Mouse (Mus musculus): Measurements from ENCODE around the gene Git2.

Gene Git2

GRCm38 (mm10) chr5:114721969-114722368 is 53.3 kb downstream of the Git2 start:
- no peak for DNase-seq (ENCODE audit: inconsistent ontology term)

DNA sequence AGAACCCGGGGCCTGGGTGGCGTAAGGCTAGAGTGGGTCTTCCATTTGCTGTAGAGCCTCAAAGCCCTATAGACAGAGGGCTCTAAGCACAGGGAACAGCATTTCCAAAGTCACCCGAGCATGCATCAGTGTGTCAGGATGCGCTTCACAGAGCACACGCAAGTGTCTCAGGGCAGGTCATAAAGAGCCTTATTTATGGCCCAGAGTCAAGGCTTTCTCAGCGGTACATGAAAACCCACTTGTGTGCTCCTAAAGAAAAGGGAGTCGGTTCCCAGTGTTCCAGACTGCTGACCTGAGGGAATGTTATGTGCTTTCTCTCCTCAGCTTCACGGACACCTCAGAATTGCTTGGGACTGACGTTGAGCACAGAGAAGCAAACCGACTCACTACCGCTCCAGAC is 54.5 kb downstream of the Git2 start:
- peak; percentile 32 for DNase-seq (ENCODE audit: inconsistent ontology term)

DNA sequence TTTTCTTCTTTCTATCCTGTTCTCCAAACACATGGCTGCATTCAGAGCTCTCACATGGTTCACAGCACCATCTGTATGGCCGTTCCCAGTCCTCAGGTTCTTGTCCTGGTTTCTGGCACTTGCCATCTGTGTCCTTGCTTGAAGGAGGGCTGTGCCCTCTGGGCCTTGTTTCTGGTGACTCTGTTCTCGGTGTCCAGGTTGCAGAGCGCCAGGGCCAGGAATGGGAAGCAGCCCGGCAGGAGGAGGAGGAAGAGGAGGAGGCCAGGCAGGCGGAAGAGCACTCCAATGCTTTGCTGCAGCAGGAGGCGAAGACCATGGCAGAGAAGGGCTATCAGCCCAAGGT is 55.4 kb downstream of the Git2 start:
- DNase-seq (ENCODE audit: inconsistent ontology term): no peak

DNA sequence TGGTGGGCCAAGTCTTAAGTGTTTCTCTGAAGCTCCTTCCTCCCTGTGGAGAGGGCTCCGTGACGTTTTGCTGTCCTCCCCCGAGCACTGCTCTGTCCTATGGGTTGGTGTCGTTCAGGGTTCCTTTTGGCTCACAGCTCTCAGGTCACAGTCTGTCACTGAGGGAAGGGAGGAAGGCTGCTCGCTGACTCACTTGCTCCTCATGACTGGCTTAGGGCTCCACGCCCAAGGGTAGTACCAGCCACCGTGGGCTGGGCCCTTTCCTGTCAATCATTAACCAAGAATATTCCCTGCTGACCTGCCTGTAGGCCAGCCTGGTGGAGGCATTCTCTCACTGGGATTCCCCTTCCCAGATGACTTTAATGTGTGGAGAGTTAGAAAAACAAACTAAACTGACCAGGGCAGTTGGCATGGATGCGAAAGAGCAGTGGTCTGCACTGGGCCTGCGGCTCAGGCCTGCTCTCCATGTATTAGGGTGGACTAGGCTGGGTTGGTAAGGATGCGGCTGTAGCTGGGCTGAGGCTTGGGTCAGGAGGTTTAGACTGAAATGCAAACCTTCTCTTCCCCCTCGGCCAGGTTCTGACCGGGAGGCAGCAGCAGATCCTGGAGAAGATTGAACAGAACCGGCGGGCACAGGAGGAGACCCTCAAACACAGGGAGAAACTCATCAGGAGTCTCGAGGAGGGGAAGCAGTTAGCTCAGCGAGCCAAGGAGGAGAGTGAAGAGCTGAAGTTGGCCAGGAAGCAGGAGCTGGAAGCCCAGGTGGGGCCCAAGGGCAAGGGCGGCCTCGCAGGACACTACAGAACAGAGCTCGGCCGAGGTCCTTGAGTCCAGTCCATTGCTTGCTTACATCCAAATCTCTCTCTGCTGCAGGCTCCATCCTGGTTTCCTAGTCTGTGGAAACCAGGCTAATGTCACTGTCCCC is 56.1 kb downstream of the Git2 start:
- DNase-seq (ENCODE audit: inconsistent ontology term): no peak

- DNase-seq (ENCODE audit: inconsistent ontology term): no peak
Observed at GRCm38 (mm10) chr5:114718483-114718882, 56.8 kb downstream of the Git2 start.

- DNase-seq (ENCODE audit: inconsistent ontology term): no peak
Observed at GRCm38 (mm10) chr5:114717937-114718336, 57.4 kb downstream of the Git2 start.

DNA sequence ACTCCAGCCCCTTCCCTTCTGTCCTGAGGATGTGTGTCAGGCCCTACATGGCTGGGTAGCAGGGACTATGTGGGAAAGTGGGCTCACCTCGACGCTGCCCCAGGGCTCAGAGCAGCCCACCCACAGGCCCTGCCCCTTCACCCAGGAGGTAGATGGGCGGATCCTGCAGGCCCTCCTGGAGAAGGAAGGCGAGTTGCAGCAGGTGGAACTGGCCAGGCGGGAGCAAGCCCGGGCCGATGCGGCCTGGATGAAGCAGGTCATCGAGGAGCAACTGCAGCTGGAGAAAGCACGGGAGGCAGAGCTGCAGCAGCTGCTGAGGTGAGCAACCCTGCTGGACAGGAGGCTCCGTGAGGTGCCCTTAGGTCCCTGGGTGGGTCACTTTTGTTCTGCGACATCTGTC is 58.0 kb downstream of the Git2 start:
- no peak for DNase-seq (ENCODE audit: inconsistent ontology term)

DNA sequence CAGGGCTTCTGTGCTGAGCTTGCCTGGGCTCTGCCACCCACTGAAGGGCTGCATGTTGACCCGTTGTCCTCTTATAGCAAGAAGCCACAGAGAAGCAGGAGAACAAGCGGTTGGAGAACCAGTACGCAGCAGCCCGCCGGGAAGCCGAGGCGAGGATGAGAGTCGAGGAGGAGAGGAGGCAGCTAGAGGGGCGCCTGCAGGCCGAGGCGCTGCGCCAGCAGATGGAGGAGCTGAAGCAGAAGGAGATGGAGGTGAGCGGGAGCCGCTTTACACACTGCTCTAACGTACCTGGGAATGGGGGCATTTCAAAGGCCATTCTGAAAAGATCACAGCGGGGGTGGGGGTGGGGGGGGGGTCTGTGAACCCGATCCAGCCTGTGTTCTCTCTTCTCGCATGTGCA is 60.8 kb downstream of the Git2 start:
- no peak for DNase-seq (ENCODE audit: inconsistent ontology term)

GRCm38 (mm10) chr5:114709357-114709756 is 66.0 kb downstream of the Git2 start:
- DNase-seq (ENCODE audit: inconsistent ontology term): no peak

DNA sequence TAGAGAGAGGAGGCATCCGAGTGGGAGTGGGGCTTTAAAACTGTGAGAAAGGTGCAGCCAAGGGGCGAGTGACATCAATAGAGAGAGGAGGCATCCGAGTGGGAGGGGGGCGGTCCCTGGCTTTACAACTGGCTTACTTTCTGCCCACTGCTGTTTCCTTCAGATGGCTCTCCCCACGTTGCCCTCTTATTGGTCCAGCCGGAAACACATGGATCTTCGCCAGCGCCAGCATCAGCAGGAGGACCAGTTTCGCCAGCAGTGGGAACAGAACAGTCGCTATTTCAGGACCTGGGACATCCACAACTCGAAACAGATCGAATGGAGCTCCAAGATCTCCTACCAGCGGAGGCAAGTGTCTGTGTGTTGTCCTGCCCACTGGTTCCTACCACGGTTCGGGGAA is 66.8 kb downstream of the Git2 start:
- DNase-seq (ENCODE audit: inconsistent ontology term): peak; percentile 31

DNA sequence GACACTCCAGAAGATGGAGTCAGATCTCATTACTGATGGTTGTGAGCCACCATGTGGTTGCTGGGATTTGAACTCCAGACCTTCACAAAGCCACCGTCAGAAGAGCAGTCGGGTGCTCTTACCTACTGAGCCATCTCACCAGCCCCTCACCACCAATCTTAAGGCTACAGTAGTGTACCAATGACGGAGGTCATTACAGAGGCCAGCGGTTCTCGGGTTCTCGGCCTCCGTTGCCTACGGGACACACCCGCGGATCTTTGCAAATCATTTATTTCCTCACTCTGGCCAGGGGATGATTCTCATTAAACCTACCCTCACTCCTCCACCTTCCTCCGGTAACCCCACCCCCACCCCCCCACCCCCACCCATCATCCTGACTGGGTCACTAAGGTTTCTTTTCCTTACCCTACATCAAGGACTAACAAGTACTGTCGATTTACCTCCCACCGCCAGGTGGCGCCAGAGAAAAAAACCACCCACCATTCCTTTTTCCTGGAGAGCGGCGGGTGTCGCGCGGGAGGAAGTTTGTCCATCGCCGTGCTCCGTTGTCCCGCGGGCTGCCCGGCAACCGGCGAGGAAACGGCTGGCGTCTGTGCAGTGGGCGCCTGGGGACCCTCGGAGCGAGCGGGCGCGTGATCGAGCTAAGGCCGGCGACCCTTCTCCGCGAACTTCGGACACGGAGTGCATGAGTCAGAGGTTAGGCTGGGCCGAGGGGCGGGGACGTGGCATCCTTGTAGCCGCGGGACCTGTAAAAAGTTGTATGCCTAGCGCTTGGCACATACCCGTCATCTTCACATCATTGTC is 67.8 kb downstream of the Git2 start, which contains the start of gene Tchp:
Gene Tchp (plus strand): TSS at position 496 of the 804 bp plus-strand sequence.
- DNase-seq (ENCODE audit: inconsistent ontology term): peak; percentile 93

GRCm38 (mm10) chr5:114702403-114703392 is 72.6 kb downstream of the Git2 start:
- DNase-seq (ENCODE audit: inconsistent ontology term): peak; percentile 27

- DNase-seq (ENCODE audit: inconsistent ontology term): no peak
Observed at GRCm38 (mm10) chr5:114699015-114699414, 76.3 kb downstream of the Git2 start.

GRCm38 (mm10) chr5:114698044-114698746 is 77.1 kb downstream of the Git2 start:
- peak; percentile 62 for DNase-seq (ENCODE audit: inconsistent ontology term)

- no peak for DNase-seq (ENCODE audit: inconsistent ontology term)
Observed at GRCm38 (mm10) chr5:114696939-114697338, 78.4 kb downstream of the Git2 start.

DNA sequence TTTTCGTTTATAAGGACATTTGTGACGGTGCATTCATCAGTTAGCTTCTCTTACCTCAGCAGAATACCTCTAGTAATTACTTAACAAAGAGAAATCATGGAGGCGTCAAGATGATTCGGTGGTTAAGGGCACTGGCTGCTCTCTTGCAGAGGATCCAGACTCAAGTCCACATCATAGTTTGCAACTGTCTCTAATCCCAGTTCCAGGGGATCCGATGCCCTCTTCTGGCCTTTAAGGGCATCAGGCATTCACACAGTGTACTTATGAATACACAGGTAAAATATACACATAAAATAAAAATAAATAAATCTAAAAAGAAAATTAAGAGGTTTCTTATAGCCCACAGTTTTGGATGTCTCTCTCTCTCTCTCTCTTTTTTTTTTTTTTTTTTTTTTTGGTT is 79.5 kb downstream of the Git2 start:
- DNase-seq (ENCODE audit: inconsistent ontology term): no peak

GRCm38 (mm10) chr5:114690633-114691567 is 84.4 kb downstream of the Git2 start, which contains the start of gene Gltp:
Gene Gltp (minus strand): TSS chr5:114690984.
- peak; percentile 97 for DNase-seq (ENCODE audit: inconsistent ontology term)

DNA sequence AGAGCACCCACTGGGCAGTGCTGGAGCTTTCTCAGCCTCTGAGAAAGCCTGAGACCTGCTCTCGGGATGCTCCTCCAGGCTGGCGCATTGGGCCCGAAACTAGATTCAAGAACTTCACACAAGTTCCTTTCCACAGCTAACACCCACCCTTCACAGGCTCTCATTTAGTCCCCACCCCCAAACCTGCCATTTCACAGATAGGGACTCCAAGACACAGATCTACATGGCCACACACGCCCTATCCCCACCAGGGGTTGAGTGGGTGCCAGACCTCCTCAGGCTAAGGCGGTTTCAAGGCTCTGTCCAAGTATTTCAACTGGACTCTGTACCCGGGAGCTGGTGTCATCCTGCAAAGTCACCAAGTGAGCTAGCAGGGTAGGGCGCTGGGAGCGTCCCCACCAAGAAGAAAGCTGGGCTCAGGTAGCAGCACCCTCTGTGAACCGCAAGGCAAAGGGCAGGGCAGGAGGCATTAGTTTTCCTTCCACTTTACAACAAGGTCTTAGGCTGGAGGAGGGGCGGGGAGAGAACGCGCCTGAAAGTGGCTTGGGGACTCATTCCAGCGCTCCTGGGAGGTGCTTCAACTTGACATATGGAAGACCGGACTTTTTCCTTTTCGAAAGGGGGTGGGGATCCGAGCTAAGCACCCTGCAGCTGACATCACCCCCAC is 85.5 kb downstream of the Git2 start:
- peak; percentile 49 for DNase-seq (ENCODE audit: inconsistent ontology term)

DNA sequence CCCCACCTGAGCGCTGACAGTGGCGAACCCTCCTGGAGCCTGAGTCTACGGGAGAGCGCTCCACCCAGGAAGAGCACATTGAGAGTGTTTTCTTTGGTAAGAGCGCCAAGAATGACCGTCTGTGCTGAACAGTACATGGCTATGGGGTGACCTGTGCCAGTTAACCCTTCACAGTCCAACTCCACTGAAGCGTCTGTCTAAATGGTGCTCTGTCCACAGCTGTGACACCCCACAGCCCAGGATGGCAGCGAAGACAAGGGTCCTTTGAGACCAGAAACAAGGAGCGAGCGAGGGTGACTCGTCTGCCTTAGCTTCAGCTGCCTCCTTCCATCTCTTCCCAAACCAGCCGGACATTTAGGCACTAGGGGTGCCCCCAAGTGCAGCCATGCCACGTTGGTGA is 86.6 kb downstream of the Git2 start:
- DNase-seq (ENCODE audit: inconsistent ontology term): no peak

All from Muller cell, postnatal 12 days (primary cell).